ENCODE assay signal across 26 mouse cellular contexts in the genomic region with DNA sequence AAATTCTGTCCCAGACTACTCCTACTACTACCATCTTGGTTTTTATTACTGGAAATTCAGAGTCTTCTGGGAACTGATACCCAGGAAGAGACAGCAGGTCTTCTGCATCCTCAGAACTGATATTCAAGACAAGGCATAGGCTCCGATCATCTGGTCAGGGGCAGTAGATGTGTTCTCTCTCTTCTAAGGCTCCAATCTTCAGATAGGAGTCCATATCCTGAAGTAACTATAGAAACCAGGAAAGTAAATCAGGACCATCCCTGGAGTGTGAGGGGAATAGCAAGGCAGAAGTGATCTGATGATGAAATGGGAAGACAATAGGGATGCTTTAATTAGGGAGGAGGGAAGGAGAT. TPM values are rescaled to one million over a fixed set of nuclear protein-coding genes. Genes with fewer than 3 reads are reported as not detected.
DNase-seq lines count a peak whose midpoint lies in the region; ATAC-seq and TF ChIP-seq lines count a peak whose summit lies in the region.
"Had no signal": no experiment of that assay in that cellular context is flagged by ENCODE, and none has a peak within 500 bp of the region (broad histone marks: within the 10 kb centered on the region; RNA-seq: fewer than 3 reads in every experiment).

No protein-coding gene starts in this region.

- H3K9me3 ChIP-seq in forebrain, embryonic 14.5 days (replicated peaks; ENCODE audit: control insufficient read depth, low read length) = no peaks in the 10 kb centered on the region
- H3K9me3 ChIP-seq in forebrain, embryonic 11.5 days (ENCODE audit: control insufficient read depth, low read length) = no peaks in the 10 kb centered on the region
- no peaks in the 10 kb centered on the region for H3K9me3 ChIP-seq in hindbrain, embryonic 15.5 days
- peaks cover 7% of the 10 kb centered on the region for H3K9me3 ChIP-seq in hindbrain, embryonic 10.5 days
- H3K9me3 ChIP-seq in midbrain, postnatal 0 days (ENCODE audit: low read length) = 0 out of 2 replicates have a peak, but pooled peaks cover 3% of the 10 kb centered on the region
- no peaks in the 10 kb centered on the region for H3K9me3 ChIP-seq in limb, embryonic 10.5 days (replicated peaks)
- H3K9me3 ChIP-seq: embryonic facial prominence, embryonic 10.5 days; kidney, embryonic 15.5 days had no signal

- no peak for DNase-seq in forebrain, embryonic 14.5 days (ENCODE audit: low spot score)
- DNase-seq in forebrain, embryonic 11.5 days (ENCODE audit: low spot score) = no peak
- no peak for DNase-seq in hindbrain, embryonic 10.5 days (ENCODE audit: low spot score)
- no peak for DNase-seq in midbrain, postnatal 0 days (ENCODE audit: low spot score)
- no peak for DNase-seq in spleen, adult 18-20 months
- no peak for DNase-seq in limb, embryonic 10.5 days (ENCODE audit: low spot score)
- DNase-seq: gastrocnemius, postnatal 14 days; kidney, postnatal 36 days; liver; retina, postnatal 1 day; thymus, postnatal 25 days had no signal

- ATAC-seq in forebrain, embryonic 14.5 days = no peak
- no peak for ATAC-seq in forebrain, embryonic 11.5 days (replicated peaks; ENCODE audit: low FRiP score)
- no peak for ATAC-seq in hindbrain, embryonic 15.5 days (ENCODE audit: low FRiP score, low read depth)
- ATAC-seq in midbrain, postnatal 0 days (ENCODE audit: low FRiP score) = 0 out of 2 replicates have a peak, but pooled peaks have one; percentile 7
- ATAC-seq: intestine, postnatal 0 days had no signal

- peak overlapping the region; percentile 33; the same call in 1 of the 2 replicates for H3K27ac ChIP-seq in forebrain, embryonic 14.5 days (ENCODE audit: low read depth, low read length)
- H3K27ac ChIP-seq in forebrain, embryonic 11.5 days (ENCODE audit: low read depth, low read length) = no peak overlapping the region
- H3K27ac ChIP-seq in hindbrain, embryonic 15.5 days (replicated peaks) = peak overlapping the region; percentile 66
- no peak overlapping the region for H3K27ac ChIP-seq in hindbrain, embryonic 10.5 days
- H3K27ac ChIP-seq in cortical plate, adult 2 months (ENCODE audit: insufficient read depth, low read length) = peak overlapping the region; percentile 54; the same call in 1 of the 2 replicates
- peak overlapping the region; percentile 59; the same call in 1 of the 2 replicates for H3K27ac ChIP-seq in midbrain, postnatal 0 days (ENCODE audit: low read depth, low read length)
- no peak overlapping the region for H3K27ac ChIP-seq in limb, embryonic 10.5 days
- H3K27ac ChIP-seq: embryonic facial prominence, embryonic 10.5 days; kidney, embryonic 15.5 days; macrophage had no signal

- no peak overlapping the region for H3K9ac ChIP-seq in forebrain, embryonic 14.5 days (ENCODE audit: low read length)
- H3K9ac ChIP-seq in forebrain, embryonic 11.5 days (ENCODE audit: low read length) = no peak overlapping the region
- H3K9ac ChIP-seq in hindbrain, embryonic 15.5 days = no peak overlapping the region
- no peak overlapping the region for H3K9ac ChIP-seq in midbrain, postnatal 0 days (replicated peaks; ENCODE audit: low read length, poor library complexity, severe bottlenecking)
- H3K9ac ChIP-seq: kidney, embryonic 15.5 days had no signal

- no peak for TF ChIP-seq POLR2A in cortical plate, adult 2 months (IDR thresholded peaks at IDR 0.05; ENCODE audit: extremely low read depth, insufficient read depth, low read length)

- 100% methylated on average over 1 of the region's 1 CpGs for WGBS in forebrain, embryonic 14.5 days
- WGBS in forebrain, embryonic 11.5 days = 94% methylated on average over 1 of the region's 1 CpGs
- 86% methylated on average over 1 of the region's 1 CpGs for WGBS in hindbrain, embryonic 15.5 days
- WGBS in hindbrain, embryonic 10.5 days = 99% methylated on average over 1 of the region's 1 CpGs
- 84% methylated on average over 1 of the region's 1 CpGs for WGBS in midbrain, postnatal 0 days
- WGBS in limb, embryonic 10.5 days = 93% methylated on average over 1 of the region's 1 CpGs

- H3K36me3 ChIP-seq in forebrain, embryonic 14.5 days (ENCODE audit: control insufficient read depth, insufficient read depth, low read length) = no peaks in the 10 kb centered on the region
- H3K36me3 ChIP-seq in forebrain, embryonic 11.5 days (ENCODE audit: control insufficient read depth, insufficient read depth, low read length) = no peaks in the 10 kb centered on the region
- no peaks in the 10 kb centered on the region for H3K36me3 ChIP-seq in hindbrain, embryonic 15.5 days
- H3K36me3 ChIP-seq in hindbrain, embryonic 10.5 days = no peaks in the 10 kb centered on the region
- no peaks in the 10 kb centered on the region for H3K36me3 ChIP-seq in midbrain, postnatal 0 days (ENCODE audit: insufficient read depth, low read length)
- no peaks in the 10 kb centered on the region for H3K36me3 ChIP-seq in limb, embryonic 10.5 days
- H3K36me3 ChIP-seq: embryonic facial prominence, embryonic 10.5 days; kidney, embryonic 15.5 days had no signal

- no peak overlapping the region for H3K4me3 ChIP-seq in forebrain, embryonic 14.5 days (ENCODE audit: low read depth, low read length)
- no peak overlapping the region for H3K4me3 ChIP-seq in forebrain, embryonic 11.5 days (ENCODE audit: low read depth, low read length)
- H3K4me3 ChIP-seq in hindbrain, embryonic 15.5 days = no peak overlapping the region
- H3K4me3 ChIP-seq in hindbrain, embryonic 10.5 days = no peak overlapping the region
- no peak overlapping the region for H3K4me3 ChIP-seq in cortical plate, adult 2 months (ENCODE audit: insufficient read depth, low read length)
- no peak overlapping the region for H3K4me3 ChIP-seq in midbrain, postnatal 0 days (ENCODE audit: low read depth, low read length)
- H3K4me3 ChIP-seq in limb, embryonic 10.5 days = no peak overlapping the region
- H3K4me3 ChIP-seq: embryonic facial prominence, embryonic 10.5 days; kidney, embryonic 15.5 days; myocyte had no signal

- H3K4me2 ChIP-seq in forebrain, embryonic 14.5 days (ENCODE audit: low read length) = no peak overlapping the region
- no peak overlapping the region for H3K4me2 ChIP-seq in forebrain, embryonic 11.5 days (ENCODE audit: low read depth, low read length, severe bottlenecking)
- peak overlapping the region; percentile 26; the same call in 1 of the 2 replicates for H3K4me2 ChIP-seq in hindbrain, embryonic 15.5 days
- H3K4me2 ChIP-seq in midbrain, postnatal 0 days (ENCODE audit: low read depth, low read length, poor library complexity, severe bottlenecking) = no peak overlapping the region
- H3K4me2 ChIP-seq: heart, embryonic 11.5 days; kidney, embryonic 15.5 days had no signal

- no peaks in the 10 kb centered on the region for H3K4me1 ChIP-seq in forebrain, embryonic 14.5 days (ENCODE audit: control insufficient read depth, insufficient read depth, low read length)
- no peaks in the 10 kb centered on the region for H3K4me1 ChIP-seq in forebrain, embryonic 11.5 days (replicated peaks; ENCODE audit: control insufficient read depth, insufficient read depth, low read length)
- peaks cover 12% of the 10 kb centered on the region; the same call in 1 of the 2 replicates for H3K4me1 ChIP-seq in hindbrain, embryonic 15.5 days (replicated peaks)
- H3K4me1 ChIP-seq in hindbrain, embryonic 10.5 days (replicated peaks) = no peaks in the 10 kb centered on the region
- H3K4me1 ChIP-seq in cortical plate, adult 2 months (ENCODE audit: control insufficient read depth, insufficient read depth, low read length) = peaks cover 3% of the 10 kb centered on the region; the same call in 1 of the 2 replicates
- no peaks in the 10 kb centered on the region for H3K4me1 ChIP-seq in midbrain, postnatal 0 days (ENCODE audit: insufficient read depth, low read length)
- H3K4me1 ChIP-seq in limb, embryonic 10.5 days = no peaks in the 10 kb centered on the region
- H3K4me1 ChIP-seq: embryonic facial prominence, embryonic 10.5 days; kidney, embryonic 15.5 days had no signal

- no peak for TF ChIP-seq CTCF in cortical plate, adult 2 months (IDR thresholded peaks at IDR 0.05; ENCODE audit: extremely low read depth, insufficient read depth, low read length)
- no peak for TF ChIP-seq CTCF in midbrain, postnatal 0 days (IDR thresholded peaks at IDR 0.05)

- no peaks in the 10 kb centered on the region for H3K27me3 ChIP-seq in forebrain, embryonic 14.5 days (replicated peaks; ENCODE audit: control insufficient read depth, insufficient read depth, low read length)
- no peaks in the 10 kb centered on the region for H3K27me3 ChIP-seq in forebrain, embryonic 11.5 days (ENCODE audit: control insufficient read depth, insufficient read depth, low read length)
- no peaks in the 10 kb centered on the region for H3K27me3 ChIP-seq in hindbrain, embryonic 15.5 days
- no peaks in the 10 kb centered on the region for H3K27me3 ChIP-seq in hindbrain, embryonic 10.5 days (ENCODE audit: insufficient read depth, poor library complexity, severe bottlenecking)
- no peaks in the 10 kb centered on the region for H3K27me3 ChIP-seq in midbrain, postnatal 0 days (ENCODE audit: insufficient read depth, low read length)
- no peaks in the 10 kb centered on the region for H3K27me3 ChIP-seq in limb, embryonic 10.5 days (ENCODE audit: low read depth, poor library complexity, severe bottlenecking)
- H3K27me3 ChIP-seq: kidney, embryonic 15.5 days had no signal

RNA-seq across cellular contexts. Expression of gene Actbl2, which starts 55.9 kb away (rescaled TPM):
- not detected in 2 replicates for polyA plus RNA-seq in forebrain, embryonic 14.5 days (2014; fragmentation: Nextera tagmentation; extraction: Ambion mirVana)
- not detected in 2 replicates for polyA plus RNA-seq in forebrain, embryonic 11.5 days (2014; fragmentation: Nextera tagmentation; extraction: Ambion mirVana)
- polyA plus RNA-seq in hindbrain, embryonic 15.5 days (2015; fragmentation: Nextera tagmentation; extraction: Ambion mirVana) = not detected in 2 replicates
- polyA plus RNA-seq in hindbrain, embryonic 10.5 days (2016; fragmentation: Nextera tagmentation; extraction: Ambion mirVana) = not detected in 2 replicates
- 0.09 TPM in 1 of 2 replicates, not detected in the other for polyA plus RNA-seq in cortical plate, adult 2 months (2012; rRNA removed)
- total RNA-seq in midbrain, postnatal 0 days (2014; rRNA removed) = not detected in 2 replicates
- polyA plus RNA-seq in midbrain, postnatal 0 days (2015; fragmentation: Nextera tagmentation; extraction: Ambion mirVana) = not detected in 2 replicates
- not detected in 2 replicates for polyA plus RNA-seq in limb, embryonic 10.5 days (2016; fragmentation: Nextera tagmentation; extraction: Ambion mirVana)
- total RNA-seq: adrenal gland, postnatal 14 days; gastrocnemius, postnatal 14 days; hematopoietic stem cell, adult 5-6 weeks; left cerebral cortex, postnatal 4 days had no signal
- polyA plus RNA-seq: embryonic facial prominence, embryonic 10.5 days; heart, embryonic 11.5 days; heart, postnatal 0 days; intestine, postnatal 0 days; kidney, embryonic 15.5 days; liver, embryonic 16.5 days; lung, embryonic 16.5 days; macrophage; myocyte; stomach, embryonic 14.5 days had no signal

Comparison
In these comparisons a context has a peak if more than half of its experiments do, and no peak if none do; other contexts are left out.
1. H3K27ac ChIP-seq: peak in forebrain, embryonic 14.5 days (single experiment), hindbrain, embryonic 15.5 days (single experiment), cortical plate, adult 2 months (single experiment) and midbrain, postnatal 0 days (single experiment); none in forebrain, embryonic 11.5 days (single experiment), hindbrain, embryonic 10.5 days (single experiment) and limb, embryonic 10.5 days (single experiment).